Mouse (Mus musculus) cerebellum, adult (tissue): ENCODE results near the gene Kdm2a.

Experiments
- ATAC-seq: cut with Nextera tagmentation; 2 replicates; pipeline ENCODE4 v1.9.2; 2017; ENCODE audit warnings: mild to moderate bottlenecking, moderate library complexity, mixed read lengths; ENCODE audit not compliant: insufficient number of reproducible peaks, low FRiP score, low TSS enrichment

Kdm2a gene

GRCm38 (mm10) chr19:4397798-4398629 is at the start of gene Kdm2a:
Kdm2a (minus strand) TSS chr19:4398285.
- peak; percentile 40; the same call in 1 of the 2 replicates for ATAC-seq

- no peak for ATAC-seq
These were observed 49.4 kb upstream of the Kdm2a start for GRCm38 (mm10) chr19:4447445-4447844.

- no peak for ATAC-seq
These were observed 48.8 kb upstream of the Kdm2a start for GRCm38 (mm10) chr19:4446661-4447420.

GRCm38 (mm10) chr19:4442408-4442807 is 44.3 kb upstream of the Kdm2a start:
- no peak for ATAC-seq

GRCm38 (mm10) chr19:4441621-4442161 is 43.6 kb upstream of the Kdm2a start:
- ATAC-seq = no peak

GRCm38 (mm10) chr19:4441090-4441591 is 43.1 kb upstream of the Kdm2a start:
- no peak for ATAC-seq

- no peak for ATAC-seq
These were observed 42.1 kb upstream of the Kdm2a start for GRCm38 (mm10) chr19:4440222-4440621.

GRCm38 (mm10) chr19:4439161-4439801 is 41.2 kb upstream of the Kdm2a start, which contains the start of gene Rhod:
Rhod (minus strand) TSS chr19:4439432.
- no peak for ATAC-seq

GRCm38 (mm10) chr19:4438791-4439160 is 40.7 kb upstream of the Kdm2a start:
- no peak for ATAC-seq

GRCm38 (mm10) chr19:4437886-4438285 is 39.8 kb upstream of the Kdm2a start:
- no peak for ATAC-seq

- ATAC-seq = no peak
These were observed 38.2 kb upstream of the Kdm2a start for GRCm38 (mm10) chr19:4436254-4436653.

GRCm38 (mm10) chr19:4434999-4435398 is 36.9 kb upstream of the Kdm2a start:
- ATAC-seq = no peak

- no peak for ATAC-seq
These were observed 35.7 kb upstream of the Kdm2a start for GRCm38 (mm10) chr19:4433756-4434155.

- no peak for ATAC-seq
These were observed 32.1 kb upstream of the Kdm2a start for GRCm38 (mm10) chr19:4430091-4430620.

- ATAC-seq = no peak
These were observed 27.7 kb upstream of the Kdm2a start for GRCm38 (mm10) chr19:4425610-4426366.

- ATAC-seq = no peak
These were observed 24.9 kb upstream of the Kdm2a start for GRCm38 (mm10) chr19:4423021-4423420.

GRCm38 (mm10) chr19:4422581-4422980 is 24.5 kb upstream of the Kdm2a start:
- ATAC-seq = no peak

- ATAC-seq = peak; percentile 45; the same call in 1 of the 2 replicates
These were observed 22.2 kb upstream of the Kdm2a start for GRCm38 (mm10) chr19:4420153-4420910.

GRCm38 (mm10) chr19:4419711-4420110 is 21.6 kb upstream of the Kdm2a start:
- no peak for ATAC-seq
